Mouse (Mus musculus): ENCODE measurements around the gene Hhipl1. TPM values are rescaled to one million over a fixed set of nuclear protein-coding genes. Genes with fewer than 3 reads are reported as not detected.

Gene Hhipl1
- polyA plus RNA-seq, 1 experiment from 2014 or later: 1.0 TPM

- peaks cover 16% of the 10 kb centered on the region for H3K4me1 ChIP-seq (replicated peaks)
- no peak overlapping the region for H3K4me3 ChIP-seq
- H3K36me3 ChIP-seq: no peaks in the 10 kb centered on the region
- ATAC-seq (replicated peaks; ENCODE audit: insufficient number of reproducible peaks, insufficient read depth, low FRiP score, low read depth): no peak
- no peak overlapping the region for H3K4me2 ChIP-seq
- no peak overlapping the region for H3K9ac ChIP-seq
- no peak overlapping the region for H3K27ac ChIP-seq
- peaks cover 32% of the 10 kb centered on the region for H3K27me3 ChIP-seq
- WGBS: 55% methylated on average over 6 of the region's 6 CpGs
- no peaks in the 10 kb centered on the region for H3K9me3 ChIP-seq (replicated peaks)
These were observed 2.2 kb upstream of the Hhipl1 start for GRCm38 (mm10) chr12:108303778-108304365.

GRCm38 (mm10) chr12:108305172-108305571, 898 bp upstream of the Hhipl1 start:
- Histone ChIP-seq H3K36me3 (no peaks in the 10 kb centered on the region), H3K9me3 (replicated peaks) (no peaks in the 10 kb centered on the region), H3K9ac (no peak overlapping the region), H3K4me3 (no peak overlapping the region), H3K4me1 (replicated peaks) (peaks cover 16% of the 10 kb centered on the region), H3K4me2 (no peak overlapping the region), H3K27ac (no peak overlapping the region), H3K27me3 (peaks cover 33% of the 10 kb centered on the region)
- ATAC-seq (replicated peaks; ENCODE audit: insufficient number of reproducible peaks, insufficient read depth, low FRiP score, low read depth): no peak
- WGBS: 63% methylated on average over 8 of the region's 8 CpGs

GRCm38 (mm10) chr12:108307553-108307952, 1.5 kb downstream of the Hhipl1 start:
- H3K4me2 ChIP-seq: peak overlapping the region; percentile 45
- peaks cover 33% of the 10 kb centered on the region for H3K27me3 ChIP-seq

GRCm38 (mm10) chr12:108308363-108308856, 2.3 kb downstream of the Hhipl1 start:
- Histone ChIP-seq H3K27me3 (peaks cover 33% of the 10 kb centered on the region), H3K4me2 (no peak overlapping the region)

More at GRCm38 (mm10) chr12:108307553-108307952, 1.5 kb downstream of the Hhipl1 start:
- WGBS: 24% methylated on average over 14 of the region's 14 CpGs
- H3K9me3 ChIP-seq (replicated peaks): no peaks in the 10 kb centered on the region
- H3K4me3 ChIP-seq: peak overlapping the region; percentile 19; the same call in 1 of the 2 replicates
- no peak for ATAC-seq (replicated peaks; ENCODE audit: insufficient number of reproducible peaks, insufficient read depth, low FRiP score, low read depth)
- no peaks in the 10 kb centered on the region for H3K36me3 ChIP-seq
- H3K27ac ChIP-seq: peak overlapping the region; percentile 9; the same call in 1 of the 2 replicates
- no peak overlapping the region for H3K9ac ChIP-seq
- H3K4me1 ChIP-seq (replicated peaks): peaks cover 16% of the 10 kb centered on the region

GRCm38 (mm10) chr12:108309116-108309794, 3.2 kb downstream of the Hhipl1 start:
- Histone ChIP-seq H3K4me2 (no peak overlapping the region), H3K9me3 (replicated peaks) (no peaks in the 10 kb centered on the region), H3K27me3 (peaks cover 33% of the 10 kb centered on the region), H3K27ac (no peak overlapping the region), H3K4me1 (replicated peaks) (peaks cover 16% of the 10 kb centered on the region), H3K9ac (no peak overlapping the region), H3K4me3 (no peak overlapping the region), H3K36me3 (no peaks in the 10 kb centered on the region)
- 0 out of 2 replicates have a peak, but pooled peaks have one; percentile 23 for ATAC-seq (replicated peaks; ENCODE audit: insufficient number of reproducible peaks, insufficient read depth, low FRiP score, low read depth)
- WGBS: 38% methylated on average over 8 of the region's 8 CpGs

More at GRCm38 (mm10) chr12:108308363-108308856, 2.3 kb downstream of the Hhipl1 start:
- H3K9me3 ChIP-seq (replicated peaks): no peaks in the 10 kb centered on the region
- no peak for ATAC-seq (replicated peaks; ENCODE audit: insufficient number of reproducible peaks, insufficient read depth, low FRiP score, low read depth)
- no peak overlapping the region for H3K4me3 ChIP-seq
- 74% methylated on average over 16 of the region's 16 CpGs for WGBS
- no peak overlapping the region for H3K9ac ChIP-seq
- H3K27ac ChIP-seq: no peak overlapping the region
- H3K36me3 ChIP-seq: no peaks in the 10 kb centered on the region
- H3K4me1 ChIP-seq (replicated peaks): peaks cover 16% of the 10 kb centered on the region

GRCm38 (mm10) chr12:108310041-108310440, 4.0 kb downstream of the Hhipl1 start:
- Histone ChIP-seq H3K27ac (no peak overlapping the region), H3K4me1 (replicated peaks) (peaks cover 16% of the 10 kb centered on the region), H3K9me3 (replicated peaks) (no peaks in the 10 kb centered on the region), H3K36me3 (no peaks in the 10 kb centered on the region), H3K9ac (no peak overlapping the region), H3K4me3 (no peak overlapping the region), H3K27me3 (peaks cover 32% of the 10 kb centered on the region), H3K4me2 (no peak overlapping the region)
- 78% methylated on average over 4 of the region's 4 CpGs for WGBS
- no peak for ATAC-seq (replicated peaks; ENCODE audit: insufficient number of reproducible peaks, insufficient read depth, low FRiP score, low read depth)

- WGBS: 61% methylated on average over 7 of the region's 7 CpGs
- H3K9ac ChIP-seq: no peak overlapping the region
- no peak for ATAC-seq (replicated peaks; ENCODE audit: insufficient number of reproducible peaks, insufficient read depth, low FRiP score, low read depth)
- no peaks in the 10 kb centered on the region for H3K36me3 ChIP-seq
- peaks cover 27% of the 10 kb centered on the region for H3K27me3 ChIP-seq
- H3K27ac ChIP-seq: no peak overlapping the region
- H3K9me3 ChIP-seq (replicated peaks): no peaks in the 10 kb centered on the region
- no peak overlapping the region for H3K4me3 ChIP-seq
- H3K4me1 ChIP-seq (replicated peaks): peaks cover 16% of the 10 kb centered on the region
- no peak overlapping the region for H3K4me2 ChIP-seq
These were observed 4.5 kb downstream of the Hhipl1 start for GRCm38 (mm10) chr12:108310456-108311027.

GRCm38 (mm10) chr12:108311741-108312290, 5.7 kb downstream of the Hhipl1 start:
- no peak for ATAC-seq (replicated peaks; ENCODE audit: insufficient number of reproducible peaks, insufficient read depth, low FRiP score, low read depth)
- Histone ChIP-seq H3K4me1 (replicated peaks) (peaks cover 8% of the 10 kb centered on the region; the same call in 1 of the 2 replicates), H3K27ac (no peak overlapping the region), H3K9ac (no peak overlapping the region), H3K27me3 (peaks cover 34% of the 10 kb centered on the region), H3K4me2 (no peak overlapping the region), H3K36me3 (no peaks in the 10 kb centered on the region), H3K9me3 (replicated peaks) (no peaks in the 10 kb centered on the region), H3K4me3 (no peak overlapping the region)
- WGBS: 90% methylated on average over 27 of the region's 27 CpGs

- H3K4me3 ChIP-seq: no peak overlapping the region
- H3K27ac ChIP-seq: no peak overlapping the region
- no peak overlapping the region for H3K9ac ChIP-seq
- H3K4me2 ChIP-seq: no peak overlapping the region
- H3K27me3 ChIP-seq: peaks cover 36% of the 10 kb centered on the region
- ATAC-seq (replicated peaks; ENCODE audit: insufficient number of reproducible peaks, insufficient read depth, low FRiP score, low read depth): no peak
- no peaks in the 10 kb centered on the region for H3K9me3 ChIP-seq (replicated peaks)
- 59% methylated on average over 6 of the region's 6 CpGs for WGBS
- peaks cover 7% of the 10 kb centered on the region; the same call in 1 of the 2 replicates for H3K4me1 ChIP-seq (replicated peaks)
- no peaks in the 10 kb centered on the region for H3K36me3 ChIP-seq
These were observed 6.4 kb downstream of the Hhipl1 start for GRCm38 (mm10) chr12:108312432-108312851.

GRCm38 (mm10) chr12:108313244-108313772, 7.2 kb downstream of the Hhipl1 start:
- Histone ChIP-seq H3K4me1 (replicated peaks) (peaks cover 6% of the 10 kb centered on the region), H3K27ac (no peak overlapping the region), H3K36me3 (no peaks in the 10 kb centered on the region), H3K9ac (no peak overlapping the region), H3K4me2 (no peak overlapping the region), H3K4me3 (no peak overlapping the region), H3K27me3 (peaks cover 37% of the 10 kb centered on the region), H3K9me3 (replicated peaks) (no peaks in the 10 kb centered on the region)
- 90% methylated on average over 1 of the region's 1 CpGs for WGBS
- no peak for ATAC-seq (replicated peaks; ENCODE audit: insufficient number of reproducible peaks, insufficient read depth, low FRiP score, low read depth)

- no peak overlapping the region for H3K27ac ChIP-seq
- H3K9me3 ChIP-seq (replicated peaks): no peaks in the 10 kb centered on the region
- no peak overlapping the region for H3K9ac ChIP-seq
- H3K4me3 ChIP-seq: no peak overlapping the region
- peaks cover 57% of the 10 kb centered on the region for H3K27me3 ChIP-seq
- H3K4me2 ChIP-seq: no peak overlapping the region
- peaks cover 19% of the 10 kb centered on the region for H3K4me1 ChIP-seq (replicated peaks)
- H3K36me3 ChIP-seq: no peaks in the 10 kb centered on the region
- 26% methylated on average over 10 of the region's 10 CpGs for WGBS
- no peak for ATAC-seq (replicated peaks; ENCODE audit: insufficient number of reproducible peaks, insufficient read depth, low FRiP score, low read depth)
These were observed 9.7 kb downstream of the Hhipl1 start for GRCm38 (mm10) chr12:108315818-108316217.

Measured in heart, embryonic 15.5 days (tissue).